Mouse (Mus musculus) brain, embryonic 18.5 days (tissue): Measurements from ENCODE around the gene Entpd1.

ENCODE experiments used
- DNase-seq: peaks from one replicate; pipeline ENCODE4 v3.0.0-alpha.2; 2012; ENCODE audit warnings: low read depth, low spot score

Entpd1 gene

DNA sequence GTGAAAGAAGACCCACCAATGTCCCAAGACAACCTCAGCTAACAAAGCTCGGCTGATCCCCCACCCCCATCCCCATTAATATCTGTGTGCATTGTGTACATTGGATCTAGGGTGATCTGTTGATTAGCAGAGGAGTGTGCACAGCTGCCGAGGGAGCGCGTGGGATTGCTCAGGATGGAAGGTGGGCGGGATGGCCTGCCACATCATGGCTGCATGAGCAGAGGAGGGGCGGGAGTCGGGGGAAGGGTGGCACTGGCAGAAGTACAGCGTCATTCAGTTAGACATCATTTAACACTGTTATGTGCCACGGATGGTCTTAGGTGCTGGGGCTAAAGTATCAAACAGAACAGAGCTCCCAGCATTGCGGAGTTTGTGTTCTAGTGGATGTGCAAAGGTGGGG is 111.3 kb downstream of the Entpd1 start:
- no peak for DNase-seq

DNA sequence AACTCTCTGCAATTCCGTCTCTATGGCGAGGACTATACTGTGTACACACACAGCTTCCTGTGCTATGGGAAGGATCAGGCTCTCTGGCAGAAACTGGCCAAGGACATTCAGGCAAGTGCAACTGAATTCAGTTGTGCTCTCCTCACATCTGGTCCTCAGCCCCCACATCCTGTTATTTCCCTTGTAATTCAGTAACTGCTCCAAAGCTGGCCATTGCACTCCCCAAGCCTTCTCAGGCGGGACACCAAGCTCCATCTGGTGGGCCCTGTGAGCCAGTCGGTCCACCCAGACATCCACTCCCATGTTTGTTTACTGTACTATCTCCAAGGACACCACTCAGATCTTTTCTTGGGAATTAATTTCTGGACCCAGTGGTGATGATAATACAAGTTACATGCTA is 114.0 kb downstream of the Entpd1 start:
- no peak for DNase-seq

DNA sequence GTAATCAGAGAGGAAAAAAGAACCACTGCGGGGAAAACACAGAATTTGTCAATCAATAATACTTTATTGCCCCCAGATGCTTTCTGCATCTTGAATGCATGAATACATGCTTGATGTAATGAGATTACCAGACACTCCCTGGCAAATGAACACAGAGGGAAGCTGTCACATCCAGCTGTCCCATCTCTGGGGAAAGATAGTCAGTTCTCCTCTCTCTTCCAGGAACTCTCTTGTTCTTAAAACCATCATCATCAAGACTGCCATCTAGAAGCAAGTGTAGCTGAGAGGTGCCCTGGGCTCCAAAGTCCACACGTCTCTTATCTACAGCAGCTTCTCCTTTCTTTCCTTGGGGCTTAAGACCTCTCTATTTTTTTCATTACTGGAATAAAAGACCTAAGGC is 114.4 kb downstream of the Entpd1 start:
- no peak for DNase-seq

DNA sequence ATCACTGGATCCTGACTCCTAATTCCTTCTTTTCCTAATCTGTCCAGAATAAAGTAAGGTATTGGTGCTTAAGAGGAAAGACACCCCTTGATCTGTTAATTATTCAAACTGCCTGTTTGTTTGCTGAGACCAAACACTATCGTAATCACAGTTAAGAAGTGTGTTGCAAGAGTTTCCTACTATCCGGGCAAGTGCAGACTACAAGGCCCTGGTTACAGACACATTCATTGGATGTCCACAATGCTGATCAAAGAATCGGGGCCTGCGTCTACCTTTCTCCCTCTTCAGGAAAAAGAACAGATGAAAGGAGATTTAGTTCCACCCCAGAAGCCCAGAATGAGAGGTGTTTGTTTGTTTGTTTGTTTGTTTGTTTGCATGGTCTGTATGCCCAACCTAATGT is 116.0 kb downstream of the Entpd1 start:
- no peak for DNase-seq

DNA sequence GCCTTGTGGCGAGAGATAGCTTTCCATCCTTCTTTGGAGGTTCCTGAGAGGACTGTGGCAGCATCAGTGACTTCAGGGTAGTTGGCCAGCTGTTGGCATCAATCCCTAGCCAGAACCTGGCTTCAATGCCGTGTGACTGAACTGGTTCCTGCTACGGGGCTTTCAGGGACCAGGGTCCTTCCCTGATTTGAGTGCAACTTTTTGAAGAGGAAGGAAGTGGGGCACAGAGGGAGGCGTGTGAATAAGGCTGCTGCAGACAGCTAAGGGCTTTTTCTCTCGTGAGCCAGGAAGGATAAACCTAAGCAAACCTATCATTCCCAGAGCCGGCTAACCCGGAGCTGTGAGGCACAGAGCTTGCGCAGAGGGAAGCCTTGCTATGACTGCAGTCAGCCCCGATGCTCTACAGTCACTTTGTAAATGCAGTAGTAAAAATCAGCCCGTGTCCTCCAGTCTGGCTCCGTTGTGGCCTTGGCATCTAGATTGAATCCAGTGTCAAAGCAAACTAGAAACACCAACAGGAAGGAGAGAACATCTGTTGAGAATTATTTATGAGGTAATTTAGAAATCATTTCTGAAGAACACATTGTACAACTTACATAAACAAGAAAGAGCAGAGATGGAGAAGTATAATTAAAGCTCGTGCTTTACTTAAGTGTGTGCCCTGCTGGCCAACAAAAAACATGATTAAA is 116.7 kb downstream of the Entpd1 start:
- no peak for DNase-seq

DNA sequence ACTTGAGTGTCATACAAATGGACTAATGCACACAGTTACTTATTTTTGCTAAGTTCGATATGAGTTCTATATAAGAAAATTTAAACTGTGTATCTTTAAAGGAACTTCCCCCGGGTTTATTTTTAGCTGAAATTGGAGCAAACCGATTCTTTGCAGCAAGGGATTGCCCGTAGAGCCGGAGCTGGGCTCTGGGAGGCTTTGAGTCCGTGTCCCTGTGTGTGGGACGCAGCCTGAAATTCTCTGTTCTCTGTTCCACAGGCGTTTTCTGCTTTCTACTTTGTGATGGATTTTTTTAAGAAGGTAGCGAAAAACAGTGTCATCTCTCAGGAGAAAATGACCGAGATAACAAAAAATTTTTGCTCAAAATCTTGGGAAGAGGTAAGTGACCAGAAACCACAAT is 121.2 kb downstream of the Entpd1 start:
- DNase-seq = no peak

DNA sequence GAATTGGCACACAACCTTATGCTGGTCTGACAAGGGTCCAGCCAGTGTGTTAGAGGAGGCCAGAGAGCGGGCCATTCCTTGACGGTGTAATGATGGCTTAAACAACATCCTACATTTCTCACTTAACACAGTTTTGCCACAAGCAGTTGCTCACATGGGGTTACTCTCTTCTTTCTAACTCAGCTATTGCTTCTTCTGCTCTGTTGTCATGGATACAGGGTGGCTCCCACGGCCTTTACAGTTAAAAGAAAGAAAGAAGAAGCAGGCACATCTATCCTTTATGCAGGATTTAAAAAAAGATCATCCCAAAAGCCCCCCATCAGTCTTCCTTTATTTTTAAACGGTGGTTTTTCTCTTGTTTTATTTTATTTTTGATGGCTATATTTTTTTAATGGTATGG is 121.7 kb downstream of the Entpd1 start:
- no peak for DNase-seq

DNA sequence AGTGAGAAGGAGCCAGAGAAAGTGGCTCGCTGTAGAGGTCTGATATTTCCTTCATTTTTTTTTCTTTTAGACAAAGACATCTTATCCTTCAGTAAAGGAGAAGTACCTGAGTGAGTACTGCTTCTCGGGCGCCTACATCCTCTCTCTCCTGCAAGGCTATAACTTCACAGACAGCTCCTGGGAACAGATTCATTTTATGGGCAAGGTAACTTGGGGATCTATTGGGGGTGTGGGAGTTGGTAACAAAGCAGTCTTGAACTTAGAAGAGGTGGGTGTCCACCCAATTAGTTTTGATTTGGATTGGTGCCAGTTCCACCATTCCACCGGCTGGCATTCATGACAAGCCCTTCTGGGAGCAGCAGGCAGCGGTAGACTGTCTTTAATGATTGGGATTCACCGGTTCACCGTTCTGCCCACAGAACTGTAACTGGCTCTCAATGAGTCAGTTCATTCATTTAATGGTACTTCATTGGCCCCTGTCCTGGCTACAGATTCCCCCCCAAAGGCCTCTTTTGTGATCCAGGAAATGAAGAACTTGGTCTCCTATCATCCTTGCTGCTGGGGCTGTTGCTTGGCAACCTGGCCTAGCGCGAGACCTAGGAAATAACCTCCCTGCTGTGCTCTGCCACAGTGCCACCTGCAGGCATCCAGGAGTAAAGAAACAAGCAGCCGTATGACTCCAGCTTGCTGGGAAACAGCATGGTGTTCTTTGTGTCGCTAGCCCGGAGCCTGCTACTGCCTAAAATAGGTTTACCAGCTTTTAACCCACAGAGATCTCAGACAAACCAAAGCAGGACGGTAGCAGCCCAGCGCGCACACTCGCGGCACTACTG is 124.7 kb downstream of the Entpd1 start:
- DNase-seq = peak; percentile 85

DNA sequence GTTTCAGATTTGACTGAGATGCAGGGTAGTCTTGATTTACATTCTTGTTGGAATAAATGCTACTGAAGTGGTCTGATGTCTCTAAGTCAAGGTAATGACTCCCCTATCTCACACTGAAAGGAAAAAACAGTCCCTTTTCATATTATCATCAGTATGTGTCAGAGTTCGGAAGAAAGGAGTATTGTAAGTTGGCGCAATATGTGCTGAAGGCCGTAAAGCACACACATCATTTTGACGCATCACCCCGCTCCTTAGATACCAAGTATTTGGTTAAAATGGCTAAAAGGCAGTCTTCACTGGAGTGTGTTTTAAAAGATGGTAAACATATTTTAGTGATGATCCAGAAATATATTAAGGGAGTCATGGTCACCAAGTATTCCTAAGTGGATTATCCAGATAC is 125.4 kb downstream of the Entpd1 start:
- DNase-seq = no peak

DNA sequence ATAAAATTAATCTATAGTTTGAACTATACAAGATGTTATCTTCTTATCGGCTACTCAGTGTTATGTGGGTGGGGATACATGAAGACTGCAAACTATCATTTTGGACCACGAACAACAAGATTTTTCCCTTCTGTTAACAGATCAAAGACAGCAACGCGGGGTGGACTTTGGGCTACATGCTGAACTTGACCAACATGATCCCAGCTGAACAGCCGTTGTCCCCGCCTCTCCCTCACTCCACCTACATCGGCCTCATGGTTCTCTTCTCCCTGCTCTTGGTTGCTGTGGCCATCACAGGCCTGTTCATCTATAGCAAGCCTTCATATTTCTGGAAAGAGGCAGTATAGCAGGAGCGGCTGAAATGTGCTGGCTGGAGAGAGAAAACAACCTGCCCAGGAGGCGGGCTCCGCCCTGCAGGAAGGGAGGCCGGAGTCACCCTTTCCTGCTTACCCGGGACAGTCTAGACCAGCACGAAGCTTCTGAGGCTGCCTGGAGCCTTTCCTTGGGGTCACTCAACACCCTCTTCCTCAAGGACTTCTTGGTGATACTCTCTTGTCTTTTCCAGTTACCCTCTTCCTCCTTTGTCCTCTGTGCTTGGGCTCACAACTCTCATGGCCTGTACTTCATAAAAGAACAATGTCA is 126.6 kb downstream of the Entpd1 start:
- no peak for DNase-seq

DNA sequence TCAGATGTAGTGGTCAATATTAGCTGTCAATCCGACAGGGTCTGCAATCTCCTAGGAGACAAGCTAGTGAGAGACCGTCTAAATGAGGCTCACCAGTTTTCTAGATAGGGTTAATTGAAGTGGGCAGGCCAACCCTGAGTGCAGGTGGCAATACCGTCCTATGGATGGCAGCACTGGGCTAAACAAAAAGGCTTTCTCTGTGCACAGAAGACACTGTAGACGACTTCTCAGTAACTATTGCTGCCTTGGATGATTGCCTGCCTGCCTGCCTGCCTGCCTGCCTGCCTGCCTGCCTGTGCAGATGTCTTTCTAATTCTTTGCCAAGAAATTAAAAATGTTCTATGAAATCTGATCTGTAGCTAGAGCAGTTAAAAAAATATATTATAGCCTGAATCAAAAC is 134.4 kb downstream of the Entpd1 start:
- DNase-seq = peak; percentile 36

DNA sequence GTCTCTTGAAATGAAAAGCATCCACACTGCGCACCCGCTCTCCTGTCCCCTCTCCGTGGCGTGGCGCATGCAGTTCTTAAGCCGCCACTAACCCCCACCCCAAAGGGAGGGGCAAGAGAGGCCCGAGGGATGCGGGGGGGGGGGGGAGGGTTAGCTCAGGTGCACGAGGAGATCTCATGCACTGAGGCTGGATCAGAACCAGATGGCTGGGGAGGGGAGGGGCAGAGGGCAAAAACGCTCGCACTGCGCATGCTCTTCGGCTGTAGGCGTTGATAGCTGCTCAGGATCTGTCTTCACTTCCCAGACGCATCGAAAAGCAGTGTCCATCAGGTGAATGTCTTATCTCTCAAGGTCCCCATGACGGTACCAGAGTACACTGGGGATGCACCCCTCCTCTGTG is 136.4 kb downstream of the Entpd1 start, which contains the start of gene Cc2d2b:
Gene Cc2d2b, plus strand, starts transcription at position 195 of the 400 bp plus-strand sequence.
- no peak for DNase-seq

DNA sequence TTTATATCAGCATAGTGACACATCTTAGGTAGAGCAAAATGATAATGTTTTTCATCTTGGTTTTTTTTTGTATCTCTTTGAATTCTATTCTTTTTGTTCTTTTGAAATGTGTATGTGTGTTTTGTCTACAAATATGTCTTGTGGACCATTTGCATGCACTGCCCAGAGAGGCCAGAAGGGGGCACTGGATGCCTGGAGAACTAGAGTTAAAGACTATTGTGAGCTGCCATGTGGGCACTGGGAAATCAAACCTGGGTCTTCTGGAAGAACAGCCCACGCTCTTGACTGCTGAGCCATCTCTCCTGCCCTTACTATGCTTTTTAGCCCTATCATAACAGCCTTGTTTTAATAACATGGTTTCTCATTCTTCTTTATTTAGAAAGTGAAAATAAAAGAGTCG is 142.1 kb downstream of the Entpd1 start:
- no peak for DNase-seq

DNA sequence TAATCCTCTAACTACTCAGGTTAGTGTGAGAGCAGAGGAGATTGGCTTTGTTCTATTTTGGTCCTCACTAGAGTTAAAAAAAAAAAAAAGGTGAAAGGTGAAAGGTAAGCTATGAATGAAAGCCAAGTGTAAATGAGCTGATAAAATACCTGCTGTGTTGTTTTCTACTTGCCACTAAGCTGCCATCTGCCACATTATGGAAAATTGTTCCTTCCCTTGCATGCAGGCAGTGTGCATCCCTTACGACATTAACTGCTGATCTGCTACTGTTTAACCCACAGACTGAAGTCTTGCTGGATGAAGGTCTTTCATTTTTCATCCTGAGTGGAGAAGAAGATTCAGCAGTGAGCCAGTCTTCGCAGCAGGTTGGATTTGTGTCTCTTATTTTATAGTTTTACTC is 147.9 kb downstream of the Entpd1 start:
- DNase-seq = no peak

DNA sequence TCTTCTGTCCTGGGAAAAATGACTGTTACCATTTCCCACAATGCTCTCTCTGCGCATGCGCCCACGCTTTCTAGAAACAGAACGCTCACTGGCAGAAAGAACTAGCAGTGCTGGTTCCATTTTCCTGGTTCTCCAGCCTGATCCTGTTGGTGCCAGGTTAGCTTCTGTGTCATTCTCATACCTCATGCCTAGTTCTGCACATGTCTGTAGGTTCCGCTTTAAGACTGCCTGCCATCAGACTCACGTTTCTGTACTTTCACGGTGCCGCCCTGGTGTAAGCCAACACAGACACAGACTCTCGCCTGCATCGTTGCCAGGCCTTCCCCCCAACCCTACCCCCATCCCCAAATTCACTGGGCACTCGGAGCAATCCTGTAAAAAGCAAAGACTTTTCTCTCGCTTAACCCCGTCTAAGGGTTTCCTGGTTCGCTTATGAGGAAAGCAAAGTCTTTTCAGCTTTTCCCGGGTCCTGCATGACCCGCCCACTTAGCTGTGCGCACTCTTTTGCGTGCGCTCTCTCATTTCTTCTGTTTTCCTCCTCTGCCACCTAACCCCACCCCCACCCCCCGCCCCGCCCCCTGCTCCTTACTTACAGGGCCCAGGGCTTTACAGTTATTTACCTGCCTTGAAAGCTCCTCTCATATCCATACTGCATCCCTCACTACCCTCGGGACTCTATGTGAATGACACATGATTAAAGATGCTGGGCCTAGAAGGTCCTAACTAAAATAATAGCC is 150.0 kb downstream of the Entpd1 start:
- DNase-seq = no peak

DNA sequence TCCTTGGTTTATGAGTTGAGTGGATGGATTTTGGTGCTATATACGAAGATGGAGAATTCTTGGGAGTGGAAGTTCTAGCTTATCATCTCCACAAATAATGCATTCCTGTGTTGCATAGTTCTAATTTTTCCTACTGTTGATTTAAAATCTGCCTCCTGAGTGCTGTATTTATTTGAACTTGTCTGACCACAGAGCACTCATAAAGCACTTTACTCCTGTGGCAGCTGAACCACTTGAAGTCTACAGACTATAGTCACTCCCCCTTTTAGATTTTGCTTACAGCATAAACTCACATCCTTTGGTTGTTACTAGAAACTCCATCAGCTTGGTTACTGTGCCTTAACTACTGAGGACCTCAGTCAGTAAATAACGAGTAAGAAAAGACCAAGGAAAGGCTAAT is 155.0 kb downstream of the Entpd1 start:
- no peak for DNase-seq

DNA sequence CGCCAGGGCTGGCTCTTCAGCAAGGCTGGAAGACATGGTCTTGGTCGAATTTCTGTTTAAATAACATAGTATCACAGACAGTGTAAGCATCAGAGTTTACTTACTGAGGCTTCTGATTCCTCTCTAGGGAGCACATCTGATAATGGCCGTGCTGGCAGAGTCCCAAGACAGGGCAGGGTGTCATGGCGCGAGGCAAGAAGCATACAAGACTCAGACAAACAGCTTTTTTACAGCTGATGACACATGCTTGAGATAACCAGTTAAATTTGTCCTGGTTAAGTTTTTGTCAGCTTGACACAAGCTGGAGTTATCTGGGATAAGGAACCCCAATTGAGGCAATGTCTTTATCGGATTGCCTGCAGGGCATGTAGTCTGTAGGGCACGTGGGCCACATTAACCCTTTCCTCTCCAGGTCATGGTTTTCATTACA is 157.2 kb downstream of the Entpd1 start:
- DNase-seq = no peak

DNA sequence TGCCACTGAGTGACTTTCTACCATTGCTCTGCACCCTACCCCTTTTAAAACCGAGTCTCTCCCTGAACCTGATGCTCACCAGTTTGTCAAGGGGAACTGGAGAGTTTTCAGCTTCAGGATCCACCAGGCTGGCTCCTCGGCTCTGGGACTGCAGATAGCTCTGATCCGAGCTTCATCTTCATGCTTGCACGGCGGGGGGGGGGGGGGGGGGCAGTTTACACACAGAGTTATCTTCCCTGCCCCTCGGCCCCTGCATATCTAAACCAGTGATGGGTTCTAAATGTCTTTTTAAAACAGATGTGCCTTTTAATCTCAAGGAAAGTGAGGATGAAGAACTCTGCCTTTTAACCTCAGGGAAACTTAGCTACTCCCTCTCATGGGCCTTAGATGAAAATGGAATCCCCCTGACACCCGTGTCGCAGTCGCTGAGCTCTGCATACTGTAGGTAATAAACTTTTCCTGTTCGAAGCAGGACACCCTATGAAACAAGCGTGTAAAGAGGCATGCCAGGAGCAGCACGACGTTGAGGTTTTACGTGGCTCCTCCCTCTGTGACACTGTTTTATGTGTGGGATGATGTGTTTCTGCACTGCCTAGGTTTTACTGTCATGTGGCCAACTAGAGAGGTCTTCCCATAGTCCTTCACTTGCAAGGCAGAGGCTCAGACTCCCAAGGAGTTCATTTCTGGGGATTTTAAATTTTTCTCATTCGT is 176.0 kb downstream of the Entpd1 start:
- DNase-seq = no peak

DNA sequence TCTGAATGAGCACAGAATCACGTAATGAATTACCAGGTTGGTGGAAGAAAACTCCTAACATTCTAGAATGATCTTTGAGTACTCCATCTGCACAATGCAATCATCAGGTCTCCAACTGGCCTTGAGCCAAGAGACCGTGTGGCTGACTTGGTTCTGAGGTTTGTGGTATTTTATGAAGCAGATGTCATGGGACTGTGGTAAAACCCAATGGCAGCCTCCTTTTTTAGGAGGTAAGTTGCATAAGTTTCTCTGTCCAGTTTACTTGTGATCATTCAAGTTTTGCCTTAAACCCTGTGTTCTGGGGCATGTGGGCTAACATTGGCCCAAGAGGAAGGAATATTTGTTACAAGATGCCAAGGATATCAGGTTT is 176.5 kb downstream of the Entpd1 start:
- DNase-seq = no peak
